Comparison of ENCODE assay signal across 12 mouse cellular contexts in the genomic region with DNA sequence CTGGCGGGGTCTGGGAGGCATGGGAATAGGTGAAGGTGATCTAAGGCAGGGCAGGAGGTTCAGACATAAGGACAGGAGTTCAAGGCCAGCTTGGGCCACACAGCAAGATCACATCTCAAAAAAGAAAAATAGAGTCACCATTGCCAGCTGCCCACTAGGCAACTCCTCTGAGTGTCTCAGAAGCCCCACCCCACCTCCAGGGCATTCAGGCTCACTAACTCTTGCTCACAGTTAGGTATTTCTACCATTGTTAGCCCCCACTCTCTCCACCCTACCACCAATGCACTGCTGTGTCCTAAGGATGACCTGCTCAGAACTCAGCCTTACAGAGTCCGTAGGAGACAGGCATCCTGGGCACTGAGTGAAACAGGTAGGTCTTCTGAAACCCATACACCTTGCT. TPM values are rescaled to one million over a fixed set of nuclear protein-coding genes. Genes with fewer than 3 reads are reported as not detected.
A peak's percentile ranks its signal among the peaks of the same experiment; 100 is the strongest.
DNase-seq lines count a peak whose midpoint lies in the region; ATAC-seq and TF ChIP-seq lines count a peak whose summit lies in the region.
"Had no signal": no experiment of that assay in that cellular context is flagged by ENCODE, and none has a peak within 500 bp of the region (broad histone marks: within the 10 kb centered on the region; RNA-seq: fewer than 3 reads in every experiment).

No protein-coding gene starts in this region.

- H3K9ac ChIP-seq in embryonic facial prominence, embryonic 13.5 days: 0 out of 2 replicates have a peak overlapping the region, but pooled peaks have one; percentile 27
- no peak overlapping the region for H3K9ac ChIP-seq in hindbrain, embryonic 16.5 days (ENCODE audit: low read depth, low read length)
- H3K9ac ChIP-seq in neural tube, embryonic 13.5 days: 0 out of 2 replicates have a peak overlapping the region, but pooled peaks have one; percentile 9
- no peak overlapping the region for H3K9ac ChIP-seq in liver, embryonic 11.5 days (ENCODE audit: low read depth, low read length)
- H3K9ac ChIP-seq: liver, postnatal 0 days had no signal

- no peak overlapping the region for H3K4me3 ChIP-seq in left cerebral cortex, adult 2 months
- no peak overlapping the region for H3K4me3 ChIP-seq in embryonic facial prominence, embryonic 13.5 days
- no peak overlapping the region for H3K4me3 ChIP-seq in hindbrain, embryonic 16.5 days (ENCODE audit: low read length)
- H3K4me3 ChIP-seq in neural tube, embryonic 13.5 days: no peak overlapping the region
- no peak overlapping the region for H3K4me3 ChIP-seq in liver, embryonic 11.5 days (ENCODE audit: low read depth, low read length)

- peak overlapping the region; percentile 6; the same call in 1 of the 2 replicates for H3K27ac ChIP-seq in left cerebral cortex, adult 2 months
- peak overlapping the region; percentile 72 for H3K27ac ChIP-seq in embryonic facial prominence, embryonic 13.5 days
- peak overlapping the region; percentile 41; the same call in 1 of the 2 replicates for H3K27ac ChIP-seq in hindbrain, embryonic 16.5 days (ENCODE audit: low read depth, low read length)
- peak overlapping the region; percentile 52 for H3K27ac ChIP-seq in neural tube, embryonic 13.5 days (replicated peaks)
- no peak overlapping the region for H3K27ac ChIP-seq in liver, embryonic 11.5 days (ENCODE audit: low read depth, low read length)

- H3K4me1 ChIP-seq in embryonic facial prominence, embryonic 13.5 days: peaks cover 47% of the 10 kb centered on the region
- H3K4me1 ChIP-seq in hindbrain, embryonic 16.5 days (ENCODE audit: control insufficient read depth, insufficient read depth, low read depth, low read length): peaks cover 9% of the 10 kb centered on the region
- peaks cover 41% of the 10 kb centered on the region for H3K4me1 ChIP-seq in neural tube, embryonic 13.5 days (replicated peaks)
- H3K4me1 ChIP-seq in liver, embryonic 11.5 days (replicated peaks; ENCODE audit: control insufficient read depth, insufficient read depth, low read length): no peaks in the 10 kb centered on the region

- intact Hi-C loops in left cerebral cortex, adult 2 months (cut with DNase I): no loop called here
- intact Hi-C loops in left cerebral cortex, postnatal 10 days (cut with DNase I): no loop called here

- no peak for DNase-seq in left cerebral cortex, adult 2 months (ENCODE audit: extremely low spot score in 1 of 2, low spot score in 2 of 2)
- no peak for DNase-seq in left cerebral cortex, postnatal 10 days (ENCODE audit: extremely low spot score in 1 of 2, low spot score in 2 of 2)
- DNase-seq in liver, embryonic 11.5 days (ENCODE audit: low spot score): no peak
- no peak for DNase-seq in thymus, adult 18-20 months
- no peak for DNase-seq in spleen, postnatal 36 days (ENCODE audit: low spot score in 2 of 2)
- DNase-seq: cerebellum, adult 9-11 months; kidney, postnatal 25 days; liver, postnatal 0 days had no signal

- H3K36me3 ChIP-seq in embryonic facial prominence, embryonic 13.5 days: 0 out of 2 replicates have a peak, but pooled peaks cover 4% of the 10 kb centered on the region
- no peaks in the 10 kb centered on the region for H3K36me3 ChIP-seq in hindbrain, embryonic 16.5 days (ENCODE audit: control insufficient read depth, insufficient read depth, low read length)
- H3K36me3 ChIP-seq in neural tube, embryonic 13.5 days: no peaks in the 10 kb centered on the region
- no peaks in the 10 kb centered on the region; the same call in 1 of the 2 replicates for H3K36me3 ChIP-seq in liver, embryonic 11.5 days (ENCODE audit: control insufficient read depth, insufficient read depth, low read length)

- WGBS in embryonic facial prominence, embryonic 13.5 days: 67% methylated on average over 2 of the region's 2 CpGs
- WGBS in hindbrain, embryonic 16.5 days: 59% methylated on average over 2 of the region's 2 CpGs
- WGBS in neural tube, embryonic 13.5 days: 68% methylated on average over 2 of the region's 2 CpGs
- 71% methylated on average over 2 of the region's 2 CpGs for WGBS in liver, embryonic 11.5 days

- H3K9me3 ChIP-seq in embryonic facial prominence, embryonic 13.5 days: peaks cover under 1% of the 10 kb centered on the region; the same call in 1 of the 2 replicates
- H3K9me3 ChIP-seq in hindbrain, embryonic 16.5 days (ENCODE audit: control insufficient read depth, low read length): no peaks in the 10 kb centered on the region
- H3K9me3 ChIP-seq in neural tube, embryonic 13.5 days: no peaks in the 10 kb centered on the region
- no peaks in the 10 kb centered on the region for H3K9me3 ChIP-seq in liver, embryonic 11.5 days (ENCODE audit: control insufficient read depth, low read length)

- TF ChIP-seq CTCF in left cerebral cortex, adult 2 months (IDR thresholded peaks at IDR 0.05): no peak

- no peak for ATAC-seq in embryonic facial prominence, embryonic 13.5 days (ENCODE audit: insufficient number of reproducible peaks, insufficient read depth, low FRiP score, low TSS enrichment, low read depth)
- ATAC-seq in hindbrain, embryonic 16.5 days: no peak
- no peak for ATAC-seq in neural tube, embryonic 13.5 days (ENCODE audit: low read depth)
- no peak for ATAC-seq in liver, embryonic 11.5 days (replicated peaks; ENCODE audit: low FRiP score)
- ATAC-seq: liver, postnatal 0 days had no signal

- H3K27me3 ChIP-seq in embryonic facial prominence, embryonic 13.5 days: no peaks in the 10 kb centered on the region
- no peaks in the 10 kb centered on the region for H3K27me3 ChIP-seq in hindbrain, embryonic 16.5 days (replicated peaks; ENCODE audit: control insufficient read depth, insufficient read depth, low read length)
- H3K27me3 ChIP-seq in neural tube, embryonic 13.5 days: no peaks in the 10 kb centered on the region
- H3K27me3 ChIP-seq in liver, embryonic 11.5 days (replicated peaks; ENCODE audit: control insufficient read depth, insufficient read depth, low read length): no peaks in the 10 kb centered on the region
- H3K27me3 ChIP-seq: CH12.LX had no signal

- H3K4me2 ChIP-seq in embryonic facial prominence, embryonic 13.5 days: no peak overlapping the region
- no peak overlapping the region for H3K4me2 ChIP-seq in hindbrain, embryonic 16.5 days (ENCODE audit: low read length)
- H3K4me2 ChIP-seq in neural tube, embryonic 13.5 days: no peak overlapping the region
- H3K4me2 ChIP-seq in liver, embryonic 11.5 days: no peak overlapping the region

RNA-seq across cellular contexts. Expression of a gene that starts 46.2 kb away (rescaled TPM):
- 10 to 100 TPM; 46.0 to 49.9 TPM for total RNA-seq in left cerebral cortex, adult 2 months (2021)
- total RNA-seq in left cerebral cortex, postnatal 10 days (2021): 10 to 100 TPM; 36.6 to 37.1 TPM
- 7.7 and 8.3 TPM in 2 replicates for polyA plus RNA-seq in embryonic facial prominence, embryonic 13.5 days (2015; fragmentation: Nextera tagmentation; extraction: Ambion mirVana)
- 10.4 and 13.6 TPM in 2 replicates for polyA plus RNA-seq in hindbrain, embryonic 16.5 days (2015; fragmentation: Nextera tagmentation; extraction: Ambion mirVana)
- 14.6 and 15.4 TPM in 2 replicates for polyA plus RNA-seq in neural tube, embryonic 13.5 days (2015; fragmentation: Nextera tagmentation; extraction: Ambion mirVana)
- polyA plus RNA-seq in liver, embryonic 11.5 days (2014; fragmentation: Nextera tagmentation; extraction: Ambion mirVana): 3.0 TPM in 2 replicates

Comparison
In these comparisons a context has a peak if more than half of its experiments do, and no peak if none do; other contexts are left out.
1. H3K9ac ChIP-seq: peak in embryonic facial prominence, embryonic 13.5 days (single experiment) and neural tube, embryonic 13.5 days (single experiment); none in hindbrain, embryonic 16.5 days (single experiment) and liver, embryonic 11.5 days (single experiment).